8 mouse cellular contexts compared by ENCODE assay signal in the genomic region with DNA sequence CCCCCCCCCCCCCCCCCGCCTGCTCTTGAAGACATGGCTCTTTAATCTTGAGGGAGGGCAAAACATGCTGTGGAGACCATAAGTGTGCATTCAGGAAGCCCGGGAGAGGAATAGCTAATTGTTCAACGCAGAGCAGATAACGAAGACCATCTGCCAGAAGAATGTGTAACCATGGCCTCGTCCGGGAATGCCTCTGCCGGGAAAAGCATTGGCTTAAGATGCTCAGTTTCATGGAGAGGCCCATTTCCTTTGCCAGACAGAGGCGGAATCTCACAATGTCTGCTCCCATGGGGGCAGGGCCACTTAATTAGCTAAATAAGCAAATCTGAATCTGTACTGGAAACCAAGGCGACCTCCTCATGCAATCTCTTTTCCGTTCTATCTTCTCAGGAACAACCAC. TPM values are rescaled to one million over a fixed set of nuclear protein-coding genes. Genes with fewer than 3 reads are reported as not detected.
DNase-seq lines count a peak whose midpoint lies in the region; ATAC-seq lines count a peak whose summit lies in the region.
"Had no signal": no experiment of that assay in that cellular context is flagged by ENCODE, and none has a peak within 500 bp of the region (broad histone marks: within the 10 kb centered on the region; RNA-seq: fewer than 3 reads in every experiment).

No protein-coding gene starts in this region.

- no peak overlapping the region for H3K27ac ChIP-seq in neural tube, embryonic 15.5 days (replicated peaks)
- H3K27ac ChIP-seq in kidney, embryonic 16.5 days (ENCODE audit: low read length), result no peak overlapping the region
- H3K27ac ChIP-seq: liver, embryonic 14.5 days had no signal

- 33% methylated on average over 9 of the region's 10 CpGs for WGBS in neural tube, embryonic 15.5 days
- whole genome bisulfite sequencing in kidney, embryonic 16.5 days, result 53% methylated on average over 9 of the region's 10 CpGs

- H3K9ac ChIP-seq in neural tube, embryonic 15.5 days (replicated peaks), result no peak overlapping the region
- H3K9ac ChIP-seq in kidney, embryonic 16.5 days (replicated peaks; ENCODE audit: low read length), result no peak overlapping the region
- H3K9ac ChIP-seq: liver, embryonic 14.5 days had no signal

- no peaks in the 10 kb centered on the region for H3K36me3 ChIP-seq in neural tube, embryonic 15.5 days
- no peaks in the 10 kb centered on the region for H3K36me3 ChIP-seq in kidney, embryonic 16.5 days (ENCODE audit: insufficient read depth, low read length)

- H3K27me3 ChIP-seq in neural tube, embryonic 15.5 days (replicated peaks), result no peaks in the 10 kb centered on the region
- H3K27me3 ChIP-seq in kidney, embryonic 16.5 days (ENCODE audit: insufficient read depth, low read length), result no peaks in the 10 kb centered on the region

- DNase-seq in neural tube, embryonic 10.5 days (ENCODE audit: extremely low spot score, low spot score), result peak; percentile 16
- peak; percentile 41 for DNase-seq in heart, adult 8-10 months (ENCODE audit: low spot score)
- DNase-seq in retina, postnatal 1 day, result peak; percentile 34
- no peak for DNase-seq in left cerebral cortex, postnatal 36 days (ENCODE audit: low spot score in 2 of 2)
- no peak for DNase-seq in natural killer cell, adult 2 months (ENCODE audit: low spot score in 2 of 2)

- no peak overlapping the region for H3K4me2 ChIP-seq in neural tube, embryonic 15.5 days
- H3K4me2 ChIP-seq in kidney, embryonic 16.5 days (replicated peaks; ENCODE audit: low read depth, low read length), result no peak overlapping the region

- intact Hi-C loops in left cerebral cortex, postnatal 36 days (cut with DNase I), result no loop called here

- ATAC-seq in neural tube, embryonic 15.5 days (ENCODE audit: low FRiP score), result no peak
- ATAC-seq in kidney, embryonic 16.5 days (ENCODE audit: low FRiP score, low TSS enrichment), result 0 out of 2 replicates have a peak, but pooled peaks have one; percentile 23

- H3K4me3 ChIP-seq in neural tube, embryonic 15.5 days (replicated peaks), result no peak overlapping the region
- H3K4me3 ChIP-seq in kidney, embryonic 16.5 days (ENCODE audit: low read length), result no peak overlapping the region

- H3K4me1 ChIP-seq in neural tube, embryonic 15.5 days, result no peaks in the 10 kb centered on the region
- H3K4me1 ChIP-seq in kidney, embryonic 16.5 days (ENCODE audit: insufficient read depth, low read length), result no peaks in the 10 kb centered on the region

- no peaks in the 10 kb centered on the region for H3K9me3 ChIP-seq in neural tube, embryonic 15.5 days (replicated peaks)
- no peaks in the 10 kb centered on the region for H3K9me3 ChIP-seq in kidney, embryonic 16.5 days (ENCODE audit: low read length)

RNA-seq across cellular contexts. Expression of a gene that starts 43.7 kb away (rescaled TPM):
- polyA plus RNA-seq in neural tube, embryonic 15.5 days (2015; fragmentation: Nextera tagmentation; extraction: Ambion mirVana), result 0.63 and 3.0 TPM in 2 replicates
- not detected for total RNA-seq in heart, adult 8-10 months (2022)
- polyA plus RNA-seq in kidney, embryonic 16.5 days (2015; fragmentation: Nextera tagmentation; extraction: Ambion mirVana), result 0.24 and 0.29 TPM in 2 replicates
- not detected for total RNA-seq in left cerebral cortex, postnatal 36 days (2021)

Comparison
In these comparisons a context has a peak if more than half of its experiments do, and no peak if none do; other contexts are left out.
1. DNase-seq: peak in neural tube, embryonic 10.5 days (single experiment), heart, adult 8-10 months (single experiment) and retina, postnatal 1 day (single experiment); none in left cerebral cortex, postnatal 36 days (0 of 2) and natural killer cell, adult 2 months (0 of 2).